Mouse (Mus musculus) lung, adult 2 months (tissue): ENCODE data around the gene Sf3b1.
"Not testable (repeated sequence)": the region's sequence is repeated elsewhere in the genome, so short reads cannot be mapped to it uniquely, and the experiment has no call there.

Experiments
- CTCF ChIP-seq: fragments of 200-500 bp; IDR thresholded peaks from 2 replicates; pipeline ENCODE4 v1.5.1; 2011; ENCODE audit warnings: mild to moderate bottlenecking, low read length, control low read depth; ENCODE audit not compliant: insufficient read depth
- POLR2A ChIP-seq: fragments of 200-500 bp; IDR thresholded peaks from 2 replicates; pipeline ENCODE4 v1.6.1; 2011; ENCODE audit warnings: low read depth, mild to moderate bottlenecking, control low read depth, low read length, borderline replicate concordance; ENCODE audit errors: extremely low read depth

- not testable (repeated sequence) for TF ChIP-seq CTCF, POLR2A
Observed at GRCm38 (mm10) chr1:55008313-55008712, 19.0 kb downstream of the Sf3b1 start.
